Mouse (Mus musculus): ENCODE measurements around the gene Zfp541. TPM values are rescaled to one million over a fixed set of nuclear protein-coding genes. Genes with fewer than 3 reads are reported as not detected.

Gene Zfp541
- polyA plus RNA-seq, 1 experiment from 2014 or later = not detected

- Histone ChIP-seq H3K36me3 (ENCODE audit: control insufficient read depth, insufficient read depth, low read length) (no peaks in the 10 kb centered on the region), H3K4me2 (no peak overlapping the region), H3K4me1 (ENCODE audit: control insufficient read depth, insufficient read depth, low read length) (no peaks in the 10 kb centered on the region), H3K9ac (ENCODE audit: low read length) (no peak overlapping the region), H3K27ac (ENCODE audit: low read depth, low read length) (no peak overlapping the region), H3K9me3 (ENCODE audit: control insufficient read depth, low read length) (no peaks in the 10 kb centered on the region), H3K27me3 (ENCODE audit: control insufficient read depth, insufficient read depth, low read length) (no peaks in the 10 kb centered on the region; the same call in 1 of the 2 replicates), H3K4me3 (ENCODE audit: low read depth, low read length) (no peak overlapping the region)
- DNase-seq (ENCODE audit: low spot score, missing footprints) (no peak), ATAC-seq (ENCODE audit: low FRiP score) (no peak)
- 77% methylated on average over 2 of the region's 2 CpGs for WGBS
Measured at GRCm38 (mm10) chr7:16087587-16087986, 26.0 kb downstream of the Zfp541 start.

- 76% methylated on average over 3 of the region's 3 CpGs for WGBS
- no peaks in the 10 kb centered on the region; the same call in 1 of the 2 replicates for H3K27me3 ChIP-seq (ENCODE audit: control insufficient read depth, insufficient read depth, low read length)
Measured at GRCm38 (mm10) chr7:16094592-16094991, 33.0 kb downstream of the Zfp541 start.

GRCm38 (mm10) chr7:16098021-16099017 lies 36.7 kb downstream of the Zfp541 start, which contains the start of gene Napa:
Gene Napa (plus strand): TSS chr7:16098458.
- Histone ChIP-seq H3K27ac (ENCODE audit: low read depth, low read length) (peak within 1 kb of the TSS; percentile 62), H3K27me3 (ENCODE audit: control insufficient read depth, insufficient read depth, low read length) (no peaks in the 10 kb centered on the region), H3K36me3 (ENCODE audit: control insufficient read depth, insufficient read depth, low read length) (no peaks in the 10 kb centered on the region), H3K4me1 (ENCODE audit: control insufficient read depth, insufficient read depth, low read length) (peaks cover 12% of the 10 kb centered on the region), H3K9ac (ENCODE audit: low read length) (peak within 1 kb of the TSS; percentile 88), H3K4me3 (ENCODE audit: low read depth, low read length) (peak within 1 kb of the TSS; percentile 95), H3K9me3 (ENCODE audit: control insufficient read depth, low read length) (no peaks in the 10 kb centered on the region), H3K4me2 (peak within 1 kb of the TSS; percentile 72)
- ATAC-seq (ENCODE audit: low FRiP score) (peak; percentile 99), DNase-seq (ENCODE audit: low spot score, missing footprints) (peak; percentile 99)
- WGBS = under 1% methylated on average over 68 of the region's 68 CpGs

More at GRCm38 (mm10) chr7:16094592-16094991, 33.0 kb downstream of the Zfp541 start:
- no peak overlapping the region for H3K4me3 ChIP-seq (ENCODE audit: low read depth, low read length)
- H3K9me3 ChIP-seq (ENCODE audit: control insufficient read depth, low read length) = no peaks in the 10 kb centered on the region
- H3K27ac ChIP-seq (ENCODE audit: low read depth, low read length) = no peak overlapping the region
- no peak overlapping the region for H3K9ac ChIP-seq (ENCODE audit: low read length)
- H3K36me3 ChIP-seq (ENCODE audit: control insufficient read depth, insufficient read depth, low read length) = no peaks in the 10 kb centered on the region
- H3K4me2 ChIP-seq = no peak overlapping the region
- ATAC-seq (ENCODE audit: low FRiP score) (no peak), DNase-seq (ENCODE audit: low spot score, missing footprints) (no peak)
- H3K4me1 ChIP-seq (ENCODE audit: control insufficient read depth, insufficient read depth, low read length) = peaks cover 8% of the 10 kb centered on the region

GRCm38 (mm10) chr7:16099901-16100300 lies 38.3 kb downstream of the Zfp541 start:
- Histone ChIP-seq H3K4me1 (ENCODE audit: control insufficient read depth, insufficient read depth, low read length) (peaks cover 12% of the 10 kb centered on the region), H3K4me3 (ENCODE audit: low read depth, low read length) (no peak overlapping the region), H3K27me3 (ENCODE audit: control insufficient read depth, insufficient read depth, low read length) (no peaks in the 10 kb centered on the region), H3K36me3 (ENCODE audit: control insufficient read depth, insufficient read depth, low read length) (0 out of 2 replicates have a peak, but pooled peaks cover 2% of the 10 kb centered on the region), H3K9ac (ENCODE audit: low read length) (peak overlapping the region; percentile 88; the same call in 1 of the 2 replicates), H3K9me3 (ENCODE audit: control insufficient read depth, low read length) (no peaks in the 10 kb centered on the region), H3K27ac (ENCODE audit: low read depth, low read length) (no peak overlapping the region), H3K4me2 (peak overlapping the region; percentile 72)
- ATAC-seq (ENCODE audit: low FRiP score) (no peak), DNase-seq (ENCODE audit: low spot score, missing footprints) (no peak)
- 91% methylated on average over 4 of the region's 4 CpGs for WGBS

GRCm38 (mm10) chr7:16101081-16101480 lies 39.5 kb downstream of the Zfp541 start:
- WGBS = 81% methylated on average over 7 of the region's 7 CpGs
- ATAC-seq (ENCODE audit: low FRiP score) (no peak), DNase-seq (ENCODE audit: low spot score, missing footprints) (no peak)
- H3K27me3 ChIP-seq (ENCODE audit: control insufficient read depth, insufficient read depth, low read length) = no peaks in the 10 kb centered on the region
- H3K9ac ChIP-seq (ENCODE audit: low read length) = no peak overlapping the region
- no peak overlapping the region for H3K27ac ChIP-seq (ENCODE audit: low read depth, low read length)
- 0 out of 2 replicates have a peak, but pooled peaks cover 2% of the 10 kb centered on the region for H3K36me3 ChIP-seq (ENCODE audit: control insufficient read depth, insufficient read depth, low read length)
- peaks cover 12% of the 10 kb centered on the region for H3K4me1 ChIP-seq (ENCODE audit: control insufficient read depth, insufficient read depth, low read length)
- H3K4me2 ChIP-seq = no peak overlapping the region
- H3K4me3 ChIP-seq (ENCODE audit: low read depth, low read length) = no peak overlapping the region
- no peaks in the 10 kb centered on the region for H3K9me3 ChIP-seq (ENCODE audit: control insufficient read depth, low read length)

- Histone ChIP-seq H3K9me3 (ENCODE audit: control insufficient read depth, low read length) (no peaks in the 10 kb centered on the region), H3K36me3 (ENCODE audit: control insufficient read depth, insufficient read depth, low read length) (0 out of 2 replicates have a peak, but pooled peaks cover 2% of the 10 kb centered on the region), H3K27ac (ENCODE audit: low read depth, low read length) (no peak overlapping the region), H3K9ac (ENCODE audit: low read length) (no peak overlapping the region), H3K4me1 (ENCODE audit: control insufficient read depth, insufficient read depth, low read length) (peaks cover 12% of the 10 kb centered on the region), H3K4me3 (ENCODE audit: low read depth, low read length) (no peak overlapping the region), H3K27me3 (ENCODE audit: control insufficient read depth, insufficient read depth, low read length) (no peaks in the 10 kb centered on the region), H3K4me2 (no peak overlapping the region)
- ATAC-seq (ENCODE audit: low FRiP score) (no peak), DNase-seq (ENCODE audit: low spot score, missing footprints) (no peak)
- WGBS = 85% methylated on average over 15 of the region's 15 CpGs
Measured at GRCm38 (mm10) chr7:16101726-16102475, 40.3 kb downstream of the Zfp541 start.

GRCm38 (mm10) chr7:16102686-16103226 lies 41.1 kb downstream of the Zfp541 start:
- no peak overlapping the region for H3K4me2 ChIP-seq
- ATAC-seq (ENCODE audit: low FRiP score) (no peak), DNase-seq (ENCODE audit: low spot score, missing footprints) (no peak)
- WGBS = 86% methylated on average over 5 of the region's 5 CpGs
- H3K9ac ChIP-seq (ENCODE audit: low read length) = no peak overlapping the region
- no peak overlapping the region for H3K27ac ChIP-seq (ENCODE audit: low read depth, low read length)
- H3K9me3 ChIP-seq (ENCODE audit: control insufficient read depth, low read length) = no peaks in the 10 kb centered on the region
- 0 out of 2 replicates have a peak, but pooled peaks cover 2% of the 10 kb centered on the region for H3K36me3 ChIP-seq (ENCODE audit: control insufficient read depth, insufficient read depth, low read length)
- peaks cover 12% of the 10 kb centered on the region for H3K4me1 ChIP-seq (ENCODE audit: control insufficient read depth, insufficient read depth, low read length)
- H3K27me3 ChIP-seq (ENCODE audit: control insufficient read depth, insufficient read depth, low read length) = no peaks in the 10 kb centered on the region
- no peak overlapping the region for H3K4me3 ChIP-seq (ENCODE audit: low read depth, low read length)

- no peaks in the 10 kb centered on the region for H3K27me3 ChIP-seq (ENCODE audit: control insufficient read depth, insufficient read depth, low read length)
- ATAC-seq (ENCODE audit: low FRiP score) (no peak), DNase-seq (ENCODE audit: low spot score, missing footprints) (no peak)
- no peak overlapping the region for H3K4me3 ChIP-seq (ENCODE audit: low read depth, low read length)
- H3K4me2 ChIP-seq = no peak overlapping the region
- WGBS = 85% methylated on average over 6 of the region's 6 CpGs
- peaks cover 12% of the 10 kb centered on the region for H3K4me1 ChIP-seq (ENCODE audit: control insufficient read depth, insufficient read depth, low read length)
- H3K36me3 ChIP-seq (ENCODE audit: control insufficient read depth, insufficient read depth, low read length) = 0 out of 2 replicates have a peak, but pooled peaks cover 2% of the 10 kb centered on the region
- H3K9ac ChIP-seq (ENCODE audit: low read length) = no peak overlapping the region
- no peaks in the 10 kb centered on the region for H3K9me3 ChIP-seq (ENCODE audit: control insufficient read depth, low read length)
- no peak overlapping the region for H3K27ac ChIP-seq (ENCODE audit: low read depth, low read length)
Measured at GRCm38 (mm10) chr7:16103760-16104159, 42.1 kb downstream of the Zfp541 start.
